Mouse (Mus musculus) thymus, postnatal 14 days (tissue): ENCODE measurements around the gene Parn.

Experiments
- DNase-seq: peaks from one replicate; pipeline ENCODE4 v3.0.0; 2021

The Parn gene

GRCm38 (mm10) chr16:13549976-13550375, 118.0 kb downstream of the Parn start:
- no peak for DNase-seq

DNA sequence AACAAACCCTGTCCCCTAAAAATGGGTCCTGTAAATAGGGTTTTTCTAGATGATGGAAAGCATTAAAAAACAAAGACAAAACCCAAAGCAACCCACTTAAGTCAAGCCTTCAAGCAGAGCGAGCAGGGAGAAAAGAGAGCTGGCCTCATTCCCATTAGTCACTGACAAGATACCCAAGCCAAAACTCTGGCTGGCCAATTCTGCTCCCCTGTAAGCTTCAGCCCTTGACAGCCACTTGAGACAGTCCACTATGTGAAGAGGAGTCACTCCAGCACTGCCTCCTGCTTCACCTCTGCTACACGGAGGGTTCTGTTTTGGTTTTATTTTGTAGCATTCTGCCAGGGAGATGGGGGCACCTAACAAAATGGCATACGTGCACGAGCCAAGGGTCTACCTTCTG, 126.2 kb downstream of the Parn start:
- no peak for DNase-seq

- no peak for DNase-seq
Observed at GRCm38 (mm10) chr16:13541121-13541747, 126.7 kb downstream of the Parn start.

DNA sequence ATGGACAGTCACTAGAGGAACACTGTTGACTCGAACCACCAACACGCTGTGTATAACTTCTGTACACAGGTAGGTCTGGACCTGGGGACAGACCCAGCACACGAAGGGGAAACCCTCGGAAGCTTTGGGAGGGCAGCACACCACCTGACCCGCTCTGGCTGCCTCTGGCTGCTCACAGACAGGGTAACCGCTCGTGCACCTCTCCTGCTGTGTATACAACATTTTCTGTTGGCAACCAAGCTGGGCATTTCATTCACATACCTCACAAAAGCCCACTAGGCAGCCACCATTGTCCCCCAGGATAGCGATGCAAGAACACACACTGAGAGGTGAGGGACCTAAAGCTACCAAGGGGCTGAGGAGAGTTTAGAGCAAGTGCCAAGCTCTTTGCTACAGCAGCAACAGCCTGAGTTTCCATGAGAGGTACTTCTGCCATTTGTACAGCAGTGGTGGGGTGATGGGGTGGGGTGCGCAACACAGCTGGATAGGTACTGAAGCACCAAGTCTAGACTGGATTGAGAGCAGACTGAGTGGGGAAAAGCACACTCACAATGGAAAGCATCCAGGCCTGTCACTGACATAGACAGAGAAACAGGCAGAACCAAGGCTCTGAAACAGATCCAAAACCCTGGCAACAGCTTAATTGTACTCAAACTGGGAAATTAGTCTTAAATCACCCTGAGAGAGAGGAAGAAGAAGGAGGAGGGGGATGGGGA, 128.9 kb downstream of the Parn start:
- DNase-seq = no peak

DNA sequence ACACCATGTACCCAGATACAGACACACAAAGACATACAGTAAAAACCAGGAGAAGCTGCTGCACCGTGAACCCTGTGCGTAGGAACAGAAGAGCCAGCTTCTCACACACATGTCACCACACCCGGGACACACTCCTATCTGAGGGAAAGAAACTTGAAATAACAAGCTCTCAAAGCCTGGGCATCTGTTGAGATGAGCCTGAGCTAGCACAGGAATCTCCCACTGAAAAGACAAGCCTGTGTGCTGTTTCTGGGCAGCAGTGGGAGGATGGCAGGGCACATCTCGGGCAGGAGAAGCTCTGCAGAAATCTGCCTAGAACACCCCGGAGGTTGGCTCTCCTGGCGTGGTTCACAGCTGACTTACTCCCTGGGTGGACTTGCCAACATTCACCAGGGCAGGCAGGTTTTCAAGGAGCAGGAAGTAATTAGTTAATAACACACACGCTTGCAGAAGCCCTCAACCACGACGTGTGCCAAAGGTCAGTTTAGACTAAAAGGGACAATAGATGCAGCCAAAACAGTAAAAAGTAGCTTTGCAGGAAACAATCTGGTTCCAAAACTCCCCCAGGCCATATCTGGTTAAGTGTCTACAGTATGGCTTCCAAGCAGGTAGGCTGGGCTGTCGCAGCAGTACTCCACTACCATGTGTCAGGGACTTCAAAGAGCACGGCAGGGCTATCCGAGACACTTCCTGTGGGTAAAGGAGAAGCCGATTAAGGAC, 129.6 kb downstream of the Parn start:
- no peak for DNase-seq

DNA sequence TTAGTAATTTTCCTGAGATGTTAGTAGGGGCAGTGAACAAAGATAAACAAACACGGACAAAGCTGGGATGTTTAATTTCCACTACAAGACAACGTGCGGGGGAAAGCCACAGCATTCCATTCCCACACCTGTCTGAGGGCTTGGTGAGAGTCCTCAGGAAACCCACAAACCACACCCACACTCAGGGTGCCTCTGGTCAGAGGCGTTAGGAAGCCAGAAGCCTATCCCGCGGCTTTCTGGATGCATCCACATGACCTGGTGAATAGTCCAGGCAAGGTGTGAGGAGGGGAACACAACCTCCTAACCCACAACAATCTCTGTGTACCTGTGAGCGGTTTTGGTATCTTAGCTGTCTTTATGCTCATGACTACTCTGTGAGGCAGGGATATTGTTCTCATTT, 131.6 kb downstream of the Parn start:
- no peak for DNase-seq

- no peak for DNase-seq
Observed at GRCm38 (mm10) chr16:13535856-13536255, 132.1 kb downstream of the Parn start.

GRCm38 (mm10) chr16:13532840-13533239, 135.1 kb downstream of the Parn start:
- no peak for DNase-seq

DNA sequence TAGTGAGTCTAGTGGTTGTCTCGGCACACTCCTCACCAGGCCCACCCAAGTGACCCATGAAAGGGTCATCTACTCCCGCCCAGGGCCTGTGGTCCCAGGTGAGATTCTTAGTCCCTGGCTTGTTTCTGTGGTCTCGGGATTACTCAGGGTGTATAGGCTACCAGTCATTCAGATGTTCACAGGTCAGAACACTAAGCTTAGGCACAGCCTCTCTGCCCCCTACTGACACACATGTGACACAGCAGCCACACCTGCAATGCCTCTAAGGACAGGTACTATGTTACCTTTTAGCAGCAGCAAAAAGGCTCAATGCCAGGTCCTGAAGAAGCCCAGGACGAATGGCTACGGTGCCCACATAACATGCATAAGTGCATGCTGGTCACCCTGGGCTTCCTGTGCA, 136.7 kb downstream of the Parn start:
- DNase-seq = no peak

GRCm38 (mm10) chr16:13521359-13521758, 146.6 kb downstream of the Parn start:
- no peak for DNase-seq

DNA sequence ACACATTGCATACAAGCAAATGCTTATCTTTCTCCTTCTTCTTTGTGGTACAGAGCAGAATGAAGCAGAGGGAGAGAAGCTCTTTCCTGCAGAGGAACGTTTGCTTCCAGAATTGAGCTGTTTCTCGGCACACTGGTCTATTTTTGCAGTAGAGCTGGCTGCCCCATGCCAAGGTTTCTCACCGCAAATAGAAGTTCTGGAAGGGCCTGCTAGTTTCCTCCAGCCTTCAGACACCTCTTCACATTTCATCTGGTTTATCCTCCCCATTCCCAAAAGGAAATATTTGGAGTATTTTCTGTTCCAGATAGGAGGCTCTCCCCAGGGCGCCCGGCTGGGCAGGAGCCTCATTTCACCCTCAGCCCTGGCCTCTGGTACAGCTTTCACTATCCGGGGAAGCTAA, 147.7 kb downstream of the Parn start:
- DNase-seq = no peak

GRCm38 (mm10) chr16:13516214-13516613, 151.8 kb downstream of the Parn start:
- DNase-seq = no peak

GRCm38 (mm10) chr16:13515524-13515923, 152.4 kb downstream of the Parn start:
- DNase-seq = no peak

GRCm38 (mm10) chr16:13505055-13505454, 162.9 kb downstream of the Parn start:
- DNase-seq = no peak

DNA sequence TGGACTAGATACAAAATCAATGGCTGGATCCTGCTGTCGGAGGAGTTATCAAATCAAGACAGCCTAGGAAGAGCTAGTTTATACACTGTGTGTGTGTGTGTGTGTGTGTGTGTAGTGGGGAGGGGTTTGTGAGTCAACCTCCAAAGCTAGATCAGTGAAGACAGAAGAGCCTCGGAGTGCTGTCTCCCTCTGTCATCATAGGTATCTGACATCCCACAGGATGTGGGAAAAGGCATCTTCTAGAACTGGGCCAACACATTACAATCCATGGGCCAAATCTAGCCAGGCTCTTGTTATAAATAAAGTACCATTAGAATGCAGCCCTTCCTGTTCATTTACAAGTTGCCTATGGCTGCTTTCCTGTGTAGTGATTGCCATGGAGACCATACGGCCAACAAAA, 163.5 kb downstream of the Parn start:
- DNase-seq = no peak

DNA sequence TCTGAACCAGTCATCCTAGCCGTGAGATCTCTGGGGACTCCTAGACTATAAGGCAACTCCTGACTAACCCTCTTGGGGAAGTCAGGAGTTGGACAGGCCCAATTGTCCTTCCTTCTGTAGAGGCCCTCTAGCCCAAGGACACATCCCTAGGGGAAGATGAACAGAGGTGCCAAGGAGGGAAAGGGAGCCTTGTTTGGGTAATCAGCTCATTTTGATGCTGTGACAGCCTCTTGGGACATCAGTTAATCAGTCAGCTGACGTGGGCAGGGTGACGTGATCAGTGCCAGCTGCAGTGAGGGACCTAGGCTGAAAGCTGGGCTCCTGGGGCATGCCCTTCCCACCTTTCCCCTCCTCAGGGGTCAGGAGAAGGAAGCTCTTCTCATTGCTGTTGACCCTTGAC, 169.0 kb downstream of the Parn start:
- no peak for DNase-seq

- DNase-seq = no peak
Observed at GRCm38 (mm10) chr16:13493981-13494380, 174.0 kb downstream of the Parn start.

DNA sequence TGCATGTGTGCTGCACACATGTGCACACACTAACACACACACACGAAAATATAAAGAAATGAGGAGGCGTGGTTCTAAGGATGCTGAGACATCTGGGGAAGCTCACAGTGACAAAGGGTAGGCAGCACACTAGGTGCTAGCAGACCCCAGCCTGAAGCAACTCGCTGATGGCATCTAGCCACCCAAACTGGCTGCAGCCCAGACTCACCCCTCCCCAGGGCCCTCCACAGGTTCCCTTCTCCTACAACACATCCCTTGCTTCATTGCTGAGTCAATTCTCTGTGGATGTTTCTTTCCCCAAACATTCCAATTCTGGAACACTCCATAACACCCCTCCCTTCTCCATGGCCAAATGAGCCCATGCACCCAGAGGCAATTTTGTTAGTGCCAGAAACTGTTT, 175.0 kb downstream of the Parn start:
- no peak for DNase-seq

DNA sequence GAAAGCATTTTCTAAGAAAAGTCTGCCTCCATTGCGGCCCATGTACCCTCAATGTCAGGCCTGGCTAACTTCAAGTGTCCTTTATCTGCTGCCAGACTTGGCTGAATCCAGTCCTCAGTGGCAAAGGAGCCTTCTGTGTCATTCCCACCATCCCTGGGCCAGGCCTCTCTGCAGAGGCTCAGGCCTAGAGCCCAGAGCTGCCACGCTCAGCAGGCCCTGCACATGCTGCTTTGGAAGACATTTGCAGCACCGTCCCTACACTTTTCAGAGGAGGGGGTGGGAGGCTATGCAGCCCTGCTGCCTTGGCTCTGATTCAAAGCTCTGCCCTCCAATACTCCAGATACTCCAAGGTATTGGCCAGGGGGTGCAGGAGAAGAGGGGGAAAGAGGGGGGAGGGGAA, 176.2 kb downstream of the Parn start:
- no peak for DNase-seq
